Mouse (Mus musculus) midbrain, embryonic 16.5 days (tissue): Measurements from ENCODE around the gene Lrrc32. TPM values are rescaled to one million over a fixed set of nuclear protein-coding genes. Genes with fewer than 3 reads are reported as not detected.

ENCODE experiments used
- ATAC-seq: fragments of 200-750 bp; cut with Nextera tagmentation; 2 replicates; pipeline ENCODE4 v1.8.0; 2017; ENCODE audit warnings: moderate TSS enrichment
- H3K27ac ChIP-seq: fragments of 300-500 bp; sonication (generic); 2 replicates; pipeline ENCODE4 v1.5.1; 2014; ENCODE audit warnings: mild to moderate bottlenecking, low read length, mixed read lengths
- H3K27me3 ChIP-seq: fragments of 300-500 bp; sonication (generic); 2 replicates; pipeline ENCODE4 v1.6.1; 2014; ENCODE audit warnings: low read depth, low read length, mixed read lengths; ENCODE audit not compliant: control insufficient read depth, insufficient read depth
- H3K36me3 ChIP-seq: fragments of 300-500 bp; sonication (generic); 2 replicates; pipeline ENCODE4 v1.6.1; 2014; ENCODE audit warnings: mild to moderate bottlenecking, low read length, moderate library complexity, mixed read lengths; ENCODE audit not compliant: control insufficient read depth, insufficient read depth
- H3K4me1 ChIP-seq: fragments of 300-500 bp; sonication (generic); 2 replicates; pipeline ENCODE4 v1.6.1; 2014; ENCODE audit warnings: mild to moderate bottlenecking, low read length, mixed read lengths; ENCODE audit not compliant: control insufficient read depth, insufficient read depth
- H3K4me2 ChIP-seq: fragments of 300-500 bp; sonication (generic); 2 replicates; pipeline ENCODE4 v1.6.1; 2014; ENCODE audit warnings: mild to moderate bottlenecking, low read length, mixed read lengths
- H3K4me3 ChIP-seq: fragments of 300-500 bp; sonication (generic); 2 replicates; pipeline ENCODE4 v1.5.1; 2014; ENCODE audit warnings: low read depth, mild to moderate bottlenecking, low read length, moderate library complexity, mixed read lengths
- H3K9ac ChIP-seq: fragments of 300-500 bp; sonication (generic); 2 replicates; pipeline ENCODE4 v1.6.1; 2014; ENCODE audit warnings: low read depth, low read length, mixed read lengths
- H3K9me3 ChIP-seq: fragments of 300-500 bp; sonication (generic); replicated peaks from 2 replicates; pipeline ENCODE4 v1.6.1; 2014; ENCODE audit warnings: mild to moderate bottlenecking, low read length, mixed read lengths; ENCODE audit not compliant: control insufficient read depth, poor library complexity, severe bottlenecking
- WGBS: fragments of 180-500 bp; shearing (Covaris S2); extraction: QIAGEN DNeasy Blood & Tissue Kit; methylation state at CpG from one replicate; pipeline ENCODE4 v1.1.7; 2014; 5-methylcytosine and 5-hydroxymethylcytosine counted together
- polyA plus RNA-seq: library from polyadenylated mRNA; unstranded; fragments of >200 nt; fragmentation: Nextera tagmentation; extraction: Ambion mirVana; gene quantifications from 2 replicates; pipeline ENCODE4 v1.2.1, GENCODE M21; 2015

Lrrc32 gene
- polyA plus RNA-seq, 1 experiment from 2014 or later: 4.6 TPM

GRCm38 (mm10) chr7:98522576-98522975, 33.5 kb downstream of the Lrrc32 start:
- Histone ChIP-seq H3K27ac (no peak overlapping the region), H3K4me1 (peaks cover 14% of the 10 kb centered on the region), H3K9me3 (no peaks in the 10 kb centered on the region), H3K4me2 (no peak overlapping the region), H3K36me3 (no peaks in the 10 kb centered on the region), H3K9ac (no peak overlapping the region), H3K27me3 (no peaks in the 10 kb centered on the region), H3K4me3 (no peak overlapping the region)
- no peak for ATAC-seq
- 81% methylated on average over 5 of the region's 5 CpGs for WGBS

GRCm38 (mm10) chr7:98523070-98523812, 34.2 kb downstream of the Lrrc32 start:
- H3K9me3 ChIP-seq: no peaks in the 10 kb centered on the region
- peaks cover 14% of the 10 kb centered on the region for H3K4me1 ChIP-seq
- H3K36me3 ChIP-seq: no peaks in the 10 kb centered on the region
- 80% methylated on average over 8 of the region's 8 CpGs for WGBS
- ATAC-seq: no peak
- H3K27ac ChIP-seq: peak overlapping the region; percentile 28; the same call in 1 of the 2 replicates
- no peaks in the 10 kb centered on the region for H3K27me3 ChIP-seq
- no peak overlapping the region for H3K4me2 ChIP-seq
- H3K9ac ChIP-seq: peak overlapping the region; percentile 14; the same call in 1 of the 2 replicates
- no peak overlapping the region for H3K4me3 ChIP-seq

DNA sequence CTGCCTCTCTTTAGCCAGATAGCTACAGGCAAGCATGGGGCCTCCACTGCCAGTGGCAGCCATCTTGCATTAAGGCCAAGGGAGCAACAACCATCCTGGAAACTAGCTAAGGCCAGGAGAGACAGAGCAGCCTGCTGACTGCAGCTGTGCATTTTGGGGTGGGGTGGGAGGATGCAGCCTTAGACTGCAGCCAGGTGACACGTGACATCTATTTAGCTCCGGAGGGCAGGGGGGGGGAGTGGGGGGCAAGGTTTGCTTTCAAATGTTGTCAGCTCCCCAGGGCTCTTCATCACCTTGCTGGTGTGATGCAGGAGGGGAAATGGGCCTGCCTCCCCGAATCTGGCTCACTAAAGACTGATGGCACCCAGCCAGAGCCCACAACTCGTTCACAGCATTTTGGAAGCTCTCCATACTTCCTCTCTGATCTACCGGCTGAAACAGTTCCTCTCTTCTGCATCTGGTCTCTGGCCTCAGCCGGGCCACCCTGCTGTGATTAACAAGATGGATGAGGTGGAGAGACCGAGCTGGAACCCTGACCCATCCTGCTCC, 34.8 kb downstream of the Lrrc32 start:
- WGBS: 16% methylated on average over 7 of the region's 7 CpGs
- Histone ChIP-seq H3K4me1 (peaks cover 14% of the 10 kb centered on the region), H3K4me2 (no peak overlapping the region), H3K27ac (peak overlapping the region; percentile 28; the same call in 1 of the 2 replicates), H3K9me3 (no peaks in the 10 kb centered on the region), H3K27me3 (no peaks in the 10 kb centered on the region), H3K36me3 (no peaks in the 10 kb centered on the region), H3K9ac (peak overlapping the region; percentile 14; the same call in 1 of the 2 replicates), H3K4me3 (no peak overlapping the region)
- ATAC-seq: peak; percentile 32

- peaks cover 14% of the 10 kb centered on the region for H3K4me1 ChIP-seq
- 28% methylated on average over 6 of the region's 6 CpGs for WGBS
- H3K9ac ChIP-seq: no peak overlapping the region
- no peak overlapping the region for H3K4me2 ChIP-seq
- no peaks in the 10 kb centered on the region for H3K9me3 ChIP-seq
- H3K4me3 ChIP-seq: no peak overlapping the region
- ATAC-seq: no peak
- no peaks in the 10 kb centered on the region for H3K36me3 ChIP-seq
- no peak overlapping the region for H3K27ac ChIP-seq
- H3K27me3 ChIP-seq: no peaks in the 10 kb centered on the region
These were observed 35.3 kb downstream of the Lrrc32 start for GRCm38 (mm10) chr7:98524401-98524800.

DNA sequence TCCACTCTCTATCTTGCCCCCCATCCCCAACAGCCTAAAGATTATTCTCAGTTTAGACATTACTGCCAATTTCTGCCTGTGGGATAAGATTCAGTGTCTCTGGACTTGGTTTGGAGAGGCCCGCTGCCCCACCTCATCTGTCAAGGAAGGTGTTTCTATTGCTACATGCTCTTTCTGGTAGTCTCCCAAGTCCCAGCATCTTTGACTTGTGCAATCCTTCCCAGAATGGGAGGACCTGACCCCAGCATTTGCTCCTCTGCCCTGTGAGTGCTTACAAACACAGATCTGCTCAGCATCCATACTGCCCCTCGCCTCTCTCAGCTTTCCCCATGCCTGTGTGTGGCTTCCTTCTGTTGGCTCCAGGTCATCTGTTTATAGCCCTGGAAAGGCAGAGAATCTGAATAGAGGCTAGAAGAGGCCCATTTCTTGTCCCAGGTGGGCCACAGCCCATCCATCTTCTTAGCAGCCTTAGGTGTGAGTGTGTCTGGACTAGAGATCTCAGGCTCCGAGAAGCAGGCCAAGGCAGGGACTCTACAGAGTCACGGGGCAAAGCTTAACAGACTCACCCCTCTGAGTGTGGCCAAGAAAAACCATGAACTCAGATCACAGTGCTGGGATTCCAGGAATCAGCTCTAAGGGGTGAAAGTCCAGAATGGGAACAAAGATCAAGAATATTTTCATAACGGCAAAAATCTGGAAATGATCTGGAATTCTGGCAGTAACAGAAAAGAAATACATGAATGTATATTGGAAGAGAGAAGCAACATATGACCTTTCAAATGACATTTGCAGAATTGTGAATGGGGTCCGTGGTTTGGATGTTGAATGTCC, 36.0 kb downstream of the Lrrc32 start:
- no peaks in the 10 kb centered on the region for H3K9me3 ChIP-seq
- H3K4me2 ChIP-seq: no peak overlapping the region
- peaks cover 14% of the 10 kb centered on the region for H3K4me1 ChIP-seq
- H3K27me3 ChIP-seq: no peaks in the 10 kb centered on the region
- H3K36me3 ChIP-seq: no peaks in the 10 kb centered on the region
- no peak overlapping the region for H3K9ac ChIP-seq
- no peak overlapping the region for H3K27ac ChIP-seq
- no peak overlapping the region for H3K4me3 ChIP-seq
- 89% methylated on average over 6 of the region's 6 CpGs for WGBS
- ATAC-seq: no peak

- Histone ChIP-seq H3K9ac (no peak overlapping the region), H3K27me3 (no peaks in the 10 kb centered on the region), H3K4me3 (no peak overlapping the region), H3K9me3 (no peaks in the 10 kb centered on the region), H3K4me2 (no peak overlapping the region), H3K36me3 (no peaks in the 10 kb centered on the region), H3K4me1 (peaks cover 14% of the 10 kb centered on the region), H3K27ac (no peak overlapping the region)
- WGBS: 94% methylated on average over 3 of the region's 3 CpGs
- ATAC-seq: no peak
These were observed 38.0 kb downstream of the Lrrc32 start for GRCm38 (mm10) chr7:98527085-98527484.

- 74% methylated on average over 7 of the region's 7 CpGs for WGBS
- Histone ChIP-seq H3K9me3 (no peaks in the 10 kb centered on the region), H3K27me3 (no peaks in the 10 kb centered on the region), H3K36me3 (no peaks in the 10 kb centered on the region), H3K27ac (no peak overlapping the region), H3K9ac (no peak overlapping the region), H3K4me2 (no peak overlapping the region), H3K4me3 (no peak overlapping the region), H3K4me1 (no peaks in the 10 kb centered on the region)
- ATAC-seq: no peak
These were observed 42.5 kb downstream of the Lrrc32 start for GRCm38 (mm10) chr7:98531612-98532011.

DNA sequence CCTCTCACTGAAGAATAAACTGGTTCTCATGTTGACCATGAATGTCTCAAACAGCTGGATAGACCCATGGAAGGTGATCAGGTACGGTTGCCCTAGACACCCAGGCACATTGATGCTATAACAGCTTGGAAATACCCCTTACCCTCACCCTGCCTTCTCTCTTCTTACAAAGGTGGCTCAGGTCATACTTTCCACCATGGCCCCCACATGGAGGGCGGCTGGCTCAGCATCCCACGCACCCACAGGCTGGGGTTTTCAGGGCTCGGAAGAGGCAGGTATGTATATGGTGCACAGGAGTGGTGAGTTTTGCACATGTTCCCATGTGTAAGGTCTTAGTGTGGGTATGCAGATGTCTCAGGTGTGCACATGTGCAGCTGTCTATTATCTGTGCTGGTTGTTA, 43.9 kb downstream of the Lrrc32 start:
- Histone ChIP-seq H3K4me3 (no peak overlapping the region), H3K9me3 (no peaks in the 10 kb centered on the region), H3K9ac (no peak overlapping the region), H3K4me1 (peaks cover 3% of the 10 kb centered on the region; the same call in 1 of the 2 replicates), H3K4me2 (no peak overlapping the region), H3K36me3 (no peaks in the 10 kb centered on the region), H3K27me3 (no peaks in the 10 kb centered on the region), H3K27ac (no peak overlapping the region)
- WGBS: 90% methylated on average over 4 of the region's 4 CpGs
- ATAC-seq: no peak

DNA sequence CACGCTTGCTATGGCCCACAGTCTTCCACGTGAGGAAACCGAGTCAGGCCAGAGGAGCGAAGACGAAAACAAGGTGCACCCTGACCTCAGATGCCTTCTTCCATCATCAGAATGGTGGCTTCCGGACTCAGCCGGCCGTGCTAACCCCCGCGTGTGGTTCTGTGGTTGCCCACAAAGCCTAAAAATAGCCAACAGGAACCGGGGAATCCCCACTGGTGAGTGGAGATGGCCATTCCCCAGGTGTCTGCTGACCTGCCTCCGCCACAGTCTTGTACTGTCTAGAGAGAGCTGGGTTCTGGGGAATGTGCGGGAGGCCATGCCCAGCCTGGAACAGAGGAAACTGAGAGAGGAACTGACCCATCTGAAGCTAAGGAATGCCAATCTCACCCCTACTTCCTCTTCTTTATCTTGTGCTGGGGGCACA, 45.4 kb downstream of the Lrrc32 start:
- peaks cover 7% of the 10 kb centered on the region; the same call in 1 of the 2 replicates for H3K4me1 ChIP-seq
- H3K27ac ChIP-seq: no peak overlapping the region
- H3K27me3 ChIP-seq: no peaks in the 10 kb centered on the region
- H3K4me3 ChIP-seq: no peak overlapping the region
- H3K4me2 ChIP-seq: no peak overlapping the region
- H3K36me3 ChIP-seq: no peaks in the 10 kb centered on the region
- H3K9me3 ChIP-seq: no peaks in the 10 kb centered on the region
- no peak overlapping the region for H3K9ac ChIP-seq
- 93% methylated on average over 13 of the region's 13 CpGs for whole genome bisulfite sequencing
- ATAC-seq: no peak
